Mouse (Mus musculus) liver, adult 2 months (tissue): Measurements from ENCODE around the gene Cnih4.

ENCODE experiments used
- CTCF ChIP-seq: fragments of 200-500 bp; IDR thresholded peaks from 2 replicates; pipeline ENCODE4 v1.5.1; 2011; ENCODE audit warnings: low read depth, low read length, control low read depth
- POLR2A ChIP-seq: fragments of 200-500 bp; IDR thresholded peaks from 2 replicates; pipeline ENCODE4 v1.6.1; 2011; ENCODE audit warnings: low read length, control low read depth; ENCODE audit not compliant: insufficient read depth; ENCODE audit errors: extremely low read depth

DNA sequence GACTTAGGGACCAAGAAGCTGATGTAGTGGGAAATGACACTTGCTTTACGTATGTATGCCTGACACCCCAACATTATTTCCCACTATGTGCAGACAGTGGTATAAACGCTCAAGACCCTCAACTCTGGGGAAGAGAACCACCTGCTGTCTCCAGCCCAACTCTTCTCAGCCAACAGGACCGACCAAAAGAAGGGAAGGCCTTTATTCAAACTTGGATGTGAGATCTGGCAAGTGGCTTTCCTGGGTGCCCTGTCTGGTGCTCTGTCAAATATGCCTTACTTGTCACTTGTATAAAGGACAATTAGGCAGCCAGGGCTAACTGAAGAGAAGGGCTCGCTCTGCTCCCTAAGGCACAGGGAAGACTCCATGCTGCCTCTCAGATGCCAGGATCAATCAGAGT lies 55.0 kb downstream of the Cnih4 start:
- TF ChIP-seq CTCF = no peak
- TF ChIP-seq POLR2A = no peak
